Mouse (Mus musculus) heart, embryonic 14.5 days (tissue): Measurements from ENCODE around the gene Sv2c. TPM values are rescaled to one million over a fixed set of nuclear protein-coding genes. Genes with fewer than 3 reads are reported as not detected.

Source experiments
- ATAC-seq: fragments of 200-750 bp; cut with Nextera tagmentation; 2 replicates; pipeline ENCODE4 v1.8.0; 2017; ENCODE audit warnings: low read depth, moderate TSS enrichment; ENCODE audit not compliant: insufficient number of reproducible peaks, insufficient read depth, low FRiP score
- H3K27ac ChIP-seq, 2 experiments: fragments of 200-500 bp in 1 of 2; fragments of 300-500 bp in 1 of 2; sonication (generic) in 1 of 2; replicated peaks in 1 of 2; 2 replicates each; pipeline ENCODE4 v1.5.1; 2012 to 2014; ENCODE audit warnings: low read depth in 2 of 2, low read length in 2 of 2, control low read depth in 1 of 2, mild to moderate bottlenecking in 1 of 2, mixed read lengths in 1 of 2; ENCODE audit not compliant: control insufficient read depth in 1 of 2, insufficient read depth in 1 of 2
- H3K27me3 ChIP-seq: fragments of 300-500 bp; sonication (generic); 2 replicates; pipeline ENCODE4 v1.6.1; 2014; ENCODE audit warnings: mild to moderate bottlenecking, low read length, control low read depth; ENCODE audit not compliant: control insufficient read depth, insufficient read depth
- H3K36me3 ChIP-seq: fragments of 300-500 bp; sonication (generic); 2 replicates; pipeline ENCODE4 v1.6.1; 2014; ENCODE audit warnings: mild to moderate bottlenecking, control low read depth, low read length, mixed read lengths; ENCODE audit not compliant: control insufficient read depth, insufficient read depth
- H3K4me1 ChIP-seq, 2 experiments: fragments of 200-500 bp in 1 of 2; fragments of 300-500 bp in 1 of 2; sonication (generic) in 1 of 2; 2 replicates each; pipeline ENCODE4 v1.6.1; 2012 to 2014; ENCODE audit warnings: low read length in 2 of 2, control low read depth in 1 of 2, mixed read lengths in 1 of 2; ENCODE audit not compliant: control insufficient read depth in 2 of 2, insufficient read depth in 2 of 2
- H3K4me2 ChIP-seq: fragments of 300-500 bp; sonication (generic); 2 replicates; pipeline ENCODE4 v1.6.1; 2014; ENCODE audit warnings: mild to moderate bottlenecking, low read length
- H3K4me3 ChIP-seq, 2 experiments: fragments of 200-500 bp in 1 of 2; fragments of 300-500 bp in 1 of 2; sonication (generic) in 1 of 2; 2 replicates each; pipeline ENCODE4 v1.5.1; 2012 to 2014; ENCODE audit warnings: low read length in 2 of 2, mild to moderate bottlenecking in 2 of 2, control low read depth in 1 of 2, low read depth in 1 of 2, moderate library complexity in 1 of 2; ENCODE audit not compliant: control insufficient read depth in 1 of 2, insufficient read depth in 1 of 2
- H3K9ac ChIP-seq: fragments of 300-500 bp; sonication (generic); 2 replicates; pipeline ENCODE4 v1.6.1; 2014; ENCODE audit warnings: mild to moderate bottlenecking, low read length
- H3K9me3 ChIP-seq: fragments of 300-500 bp; sonication (generic); 2 replicates; pipeline ENCODE4 v1.6.1; 2016; ENCODE audit warnings: low read length, control low read depth; ENCODE audit not compliant: control insufficient read depth
- WGBS: fragments of 180-500 bp; shearing (Covaris S2); extraction: QIAGEN DNeasy Blood & Tissue Kit; methylation state at CpG from one replicate; pipeline ENCODE4 v1.1.7; 2014; 5-methylcytosine and 5-hydroxymethylcytosine counted together
- polyA plus RNA-seq: library from polyadenylated mRNA; unstranded; fragments of >200 nt; fragmentation: Nextera tagmentation; extraction: Ambion mirVana; gene quantifications from 2 replicates; pipeline ENCODE4 v1.2.1, GENCODE M21; 2014

The Sv2c gene
- polyA plus RNA-seq, 1 experiment from 2014 or later = 1.4 TPM

DNA sequence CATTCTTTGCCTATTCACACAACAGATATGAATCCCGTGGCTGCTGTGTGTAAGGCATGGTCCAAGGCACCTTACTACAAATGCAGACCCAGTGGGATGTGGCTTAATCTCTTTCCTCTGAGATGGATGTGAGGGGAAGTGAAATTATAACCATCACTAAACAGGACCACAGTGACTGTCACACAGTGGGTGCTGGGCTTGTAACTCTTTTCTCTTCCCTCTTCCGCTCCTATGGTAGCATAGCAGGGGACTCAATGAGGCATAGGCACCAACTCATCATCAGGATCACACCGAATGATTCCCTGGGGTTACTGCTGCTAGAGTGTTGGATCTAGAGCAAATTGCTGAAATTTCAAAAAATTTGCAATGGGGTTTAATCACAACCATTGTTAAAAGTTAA lies 188.5 kb downstream of the Sv2c start:
- H3K9ac ChIP-seq = no peak overlapping the region
- no peaks in the 10 kb centered on the region for H3K4me1 ChIP-seq
- H3K27ac ChIP-seq = no peak overlapping the region
- no peaks in the 10 kb centered on the region for H3K36me3 ChIP-seq
- no peaks in the 10 kb centered on the region for H3K27me3 ChIP-seq
- no peak overlapping the region for H3K4me2 ChIP-seq
- no peak for ATAC-seq
- 76% methylated on average over 3 of the region's 3 CpGs for WGBS
- H3K4me3 ChIP-seq = no peak overlapping the region
- no peaks in the 10 kb centered on the region for H3K9me3 ChIP-seq

- Histone ChIP-seq H3K9me3 (no peaks in the 10 kb centered on the region), H3K27me3 (no peaks in the 10 kb centered on the region), H3K36me3 (no peaks in the 10 kb centered on the region), H3K4me1 (no peaks in the 10 kb centered on the region), H3K4me3 (no peak overlapping the region), H3K27ac (no peak overlapping the region), H3K4me2 (no peak overlapping the region), H3K9ac (no peak overlapping the region)
- WGBS = 52% methylated on average over 2 of the region's 2 CpGs
- no peak for ATAC-seq
Observed at GRCm38 (mm10) chr13:95942587-95942986, 189.8 kb downstream of the Sv2c start.

- Histone ChIP-seq H3K4me3 (no peak overlapping the region), H3K27ac (no peak overlapping the region), H3K9ac (no peak overlapping the region), H3K9me3 (no peaks in the 10 kb centered on the region), H3K4me1 (no peaks in the 10 kb centered on the region), H3K27me3 (no peaks in the 10 kb centered on the region), H3K4me2 (no peak overlapping the region), H3K36me3 (no peaks in the 10 kb centered on the region)
- no peak for ATAC-seq
- WGBS = 87% methylated on average over 4 of the region's 4 CpGs
Observed at GRCm38 (mm10) chr13:95941861-95942260, 190.5 kb downstream of the Sv2c start.

DNA sequence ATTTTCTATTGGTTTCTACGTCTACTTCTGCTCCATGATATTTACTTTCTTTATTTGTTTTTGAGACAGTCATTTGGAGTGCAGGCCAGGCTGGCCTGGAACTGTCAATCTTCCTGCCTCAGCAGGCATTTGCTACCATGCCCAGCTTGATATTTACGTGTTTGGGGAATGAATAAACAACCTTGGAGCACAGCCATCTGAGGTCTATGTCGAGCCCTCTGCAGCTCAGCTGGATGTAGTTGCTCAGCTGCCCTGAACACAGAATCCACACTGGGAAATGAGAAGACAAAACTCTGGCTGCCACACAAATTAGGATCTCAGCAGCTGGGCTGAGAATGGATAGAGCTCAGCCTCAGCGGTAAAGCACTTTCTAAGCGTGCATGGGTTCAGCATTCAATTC lies 191.6 kb downstream of the Sv2c start:
- Histone ChIP-seq H3K9ac (no peak overlapping the region), H3K27ac (no peak overlapping the region), H3K27me3 (no peaks in the 10 kb centered on the region), H3K4me1 (no peaks in the 10 kb centered on the region), H3K4me3 (no peak overlapping the region), H3K9me3 (no peaks in the 10 kb centered on the region), H3K36me3 (no peaks in the 10 kb centered on the region), H3K4me2 (no peak overlapping the region)
- 74% methylated on average over 5 of the region's 5 CpGs for WGBS
- ATAC-seq = no peak

GRCm38 (mm10) chr13:95924201-95924621 lies 208.2 kb downstream of the Sv2c start:
- Histone ChIP-seq H3K36me3 (no peaks in the 10 kb centered on the region), H3K4me2 (no peak overlapping the region), H3K9me3 (0 out of 2 replicates have a peak, but pooled peaks cover 3% of the 10 kb centered on the region), H3K27ac (no peak overlapping the region), H3K27me3 (no peaks in the 10 kb centered on the region), H3K4me3 (no peak overlapping the region), H3K4me1 (no peaks in the 10 kb centered on the region), H3K9ac (no peak overlapping the region)
- ATAC-seq = no peak
- WGBS = 71% methylated on average over 2 of the region's 2 CpGs

DNA sequence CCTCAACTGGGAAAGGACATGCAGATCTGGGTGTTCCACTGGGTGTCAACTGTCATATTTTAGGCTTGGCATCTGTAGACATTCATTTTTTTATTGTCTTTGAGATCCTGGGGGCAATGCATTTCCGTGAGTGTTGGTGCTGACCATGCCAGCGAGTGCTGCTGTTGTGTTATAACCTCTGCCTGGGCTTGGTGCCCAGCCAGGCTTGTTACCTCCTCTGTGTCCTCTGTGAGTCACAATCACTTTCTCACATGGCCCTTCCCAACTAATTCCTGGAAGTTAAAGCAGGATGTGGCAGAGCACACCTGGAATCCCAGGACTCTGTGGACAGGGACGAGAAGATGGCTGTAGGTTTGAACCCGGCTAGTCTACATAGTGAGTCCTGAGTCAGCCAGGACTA lies 209.8 kb downstream of the Sv2c start:
- ATAC-seq = no peak
- Histone ChIP-seq H3K27me3 (no peaks in the 10 kb centered on the region), H3K9me3 (0 out of 2 replicates have a peak, but pooled peaks cover 3% of the 10 kb centered on the region), H3K4me1 (no peaks in the 10 kb centered on the region), H3K27ac (no peak overlapping the region), H3K36me3 (no peaks in the 10 kb centered on the region), H3K9ac (no peak overlapping the region), H3K4me2 (no peak overlapping the region), H3K4me3 (no peak overlapping the region)
- 83% methylated on average over 4 of the region's 4 CpGs for WGBS

GRCm38 (mm10) chr13:95918624-95919284 lies 213.6 kb downstream of the Sv2c start:
- H3K9me3 ChIP-seq = 0 out of 2 replicates have a peak, but pooled peaks cover 3% of the 10 kb centered on the region
- H3K9ac ChIP-seq = no peak overlapping the region
- no peak overlapping the region for H3K4me2 ChIP-seq
- H3K27ac ChIP-seq = no peak overlapping the region
- no peak overlapping the region for H3K4me3 ChIP-seq
- H3K4me1 ChIP-seq = no peaks in the 10 kb centered on the region
- WGBS = 85% methylated on average over 9 of the region's 9 CpGs
- H3K27me3 ChIP-seq = no peaks in the 10 kb centered on the region
- no peak for ATAC-seq
- H3K36me3 ChIP-seq = no peaks in the 10 kb centered on the region

DNA sequence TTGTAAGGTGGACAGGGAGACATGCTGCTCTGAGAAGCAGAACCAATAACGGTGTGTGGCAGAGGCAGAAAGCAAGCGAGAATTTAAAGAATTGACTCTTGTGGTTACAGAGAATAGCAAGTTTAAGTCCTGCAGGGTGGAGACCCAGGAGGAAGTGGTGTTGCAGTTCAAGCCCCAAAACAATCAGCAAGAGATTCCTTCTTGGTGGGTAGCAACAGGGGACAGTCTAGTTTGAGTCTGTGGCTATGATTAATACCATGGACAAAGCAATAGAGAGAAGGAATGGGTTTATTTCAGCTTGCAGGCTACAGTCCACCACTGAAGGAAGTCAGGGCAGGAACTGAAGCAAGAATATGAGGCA lies 219.4 kb downstream of the Sv2c start:
- H3K27ac ChIP-seq = no peak overlapping the region
- H3K27me3 ChIP-seq = no peaks in the 10 kb centered on the region
- H3K36me3 ChIP-seq = no peaks in the 10 kb centered on the region
- H3K9me3 ChIP-seq = no peaks in the 10 kb centered on the region
- no peak overlapping the region for H3K4me3 ChIP-seq
- H3K4me1 ChIP-seq = no peaks in the 10 kb centered on the region
- H3K9ac ChIP-seq = no peak overlapping the region
- 82% methylated on average over 2 of the region's 2 CpGs for WGBS
- no peak for ATAC-seq
- no peak overlapping the region for H3K4me2 ChIP-seq
